Mouse (Mus musculus) heart, adult 8-10 months (tissue): ENCODE measurements around the gene 5730480H06Rik. TPM values are rescaled to one million over a fixed set of nuclear protein-coding genes. Genes with fewer than 3 reads are reported as not detected.

ENCODE experiments used
- DNase-seq: peaks from one replicate; pipeline ENCODE4 v3.0.0; 2022; ENCODE audit warnings: low spot score
- total RNA-seq, 4 experiments: library from RNA; stranded (reverse); gene quantifications; 2 replicates each; pipeline ENCODE4 v1.2.4; 2022

5730480H06Rik gene
- total RNA-seq, 4 experiments from 2014 or later: 4.5 to 6.5 (median 4.9) TPM

- DNase-seq: no peak
Measured at GRCm38 (mm10) chr5:48421957-48422356, 94.2 kb downstream of the 5730480H06Rik start.

- no peak for DNase-seq
Measured at GRCm38 (mm10) chr5:48430459-48430858, 102.7 kb downstream of the 5730480H06Rik start.

GRCm38 (mm10) chr5:48448888-48449287 lies 121.1 kb downstream of the 5730480H06Rik start:
- no peak for DNase-seq

DNA sequence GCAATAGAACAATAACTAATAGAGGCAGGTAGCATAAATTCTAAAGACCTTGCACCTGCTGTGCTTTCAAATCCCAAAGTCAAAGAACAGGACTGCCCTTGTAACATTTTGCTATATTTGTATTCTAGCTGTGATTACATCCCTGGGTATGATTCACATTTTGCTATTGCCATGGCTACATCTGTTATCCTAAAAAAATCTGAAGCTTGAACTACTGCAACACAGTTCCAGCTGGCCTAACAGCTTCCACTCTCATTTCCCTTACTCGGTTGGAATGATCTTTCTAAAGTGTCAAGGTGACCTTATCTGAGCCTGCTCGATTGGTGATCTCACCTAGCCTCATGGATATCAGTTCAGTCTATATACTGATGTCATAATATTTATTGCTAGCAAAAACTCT lies 132.5 kb downstream of the 5730480H06Rik start:
- DNase-seq: no peak
